Mouse (Mus musculus) forebrain, embryonic 10.5 days (tissue): ENCODE data around the gene Rcan2. TPM values are rescaled to one million over a fixed set of nuclear protein-coding genes. Genes with fewer than 3 reads are reported as not detected.

Experiments
- DNase-seq: peaks from one replicate; pipeline ENCODE4 v3.0.0-alpha.2; 2017; ENCODE audit warnings: low spot score; ENCODE audit errors: extremely low spot score
- H3K27ac ChIP-seq: fragments of 300-500 bp; sonication (generic); 2 replicates; pipeline ENCODE4 v1.5.1; 2016; ENCODE audit warnings: mild to moderate bottlenecking
- H3K27me3 ChIP-seq: fragments of 300-500 bp; sonication (generic); 2 replicates; pipeline ENCODE4 v1.6.1; 2016; ENCODE audit warnings: mild to moderate bottlenecking; ENCODE audit not compliant: poor library complexity, severe bottlenecking
- H3K36me3 ChIP-seq: fragments of 300-500 bp; sonication (generic); replicated peaks from 2 replicates; pipeline ENCODE4 v1.6.1; 2016; ENCODE audit warnings: mild to moderate bottlenecking, moderate library complexity
- H3K4me1 ChIP-seq: fragments of 300-500 bp; sonication (generic); 2 replicates; pipeline ENCODE4 v1.6.1; 2016
- H3K4me3 ChIP-seq: fragments of 300-500 bp; sonication (generic); 2 replicates; pipeline ENCODE4 v1.5.1; 2016; ENCODE audit warnings: mild to moderate bottlenecking, moderate library complexity
- H3K9me3 ChIP-seq: fragments of 300-500 bp; sonication (generic); 2 replicates; pipeline ENCODE4 v1.6.1; 2016; ENCODE audit warnings: mild to moderate bottlenecking, moderate library complexity
- WGBS: fragments of 180-500 bp; shearing (Covaris S2); methylation state at CpG from one replicate; pipeline ENCODE4 v1.1.7; 2016; 5-methylcytosine and 5-hydroxymethylcytosine counted together
- polyA plus RNA-seq: library from polyadenylated mRNA; unstranded; fragments of >200 nt; fragmentation: Nextera tagmentation; extraction: Ambion mirVana; gene quantifications from 2 replicates; pipeline ENCODE4 v1.2.1, GENCODE M21; 2016

The Rcan2 gene
- polyA plus RNA-seq, 1 experiment from 2014 or later: 6.4 TPM

DNA sequence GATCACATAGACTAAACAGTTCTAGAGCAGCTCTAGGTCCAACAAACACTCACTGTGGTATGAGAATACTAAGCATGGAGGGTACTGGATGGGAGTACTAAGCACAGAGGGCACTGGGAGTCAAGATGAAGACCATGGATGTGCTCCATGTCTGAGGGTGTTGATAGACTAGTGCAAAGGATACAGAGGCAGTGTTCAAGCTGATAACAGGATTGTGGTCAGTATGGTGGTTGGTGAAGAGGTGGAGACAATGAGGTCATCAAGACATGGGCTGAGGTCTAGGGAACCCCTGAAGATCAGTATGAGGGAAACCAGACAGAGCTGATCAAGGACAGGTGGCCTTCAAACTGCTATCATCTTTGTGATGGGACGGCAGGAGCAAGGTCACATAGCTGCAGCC is 99.0 kb downstream of the Rcan2 start:
- Histone ChIP-seq H3K4me1 (no peaks in the 10 kb centered on the region), H3K4me3 (no peak overlapping the region), H3K36me3 (no peaks in the 10 kb centered on the region), H3K27me3 (no peaks in the 10 kb centered on the region), H3K9me3 (no peaks in the 10 kb centered on the region), H3K27ac (no peak overlapping the region)
- no peak for DNase-seq
- whole genome bisulfite sequencing: 74% methylated on average over 1 of the region's 1 CpGs

DNA sequence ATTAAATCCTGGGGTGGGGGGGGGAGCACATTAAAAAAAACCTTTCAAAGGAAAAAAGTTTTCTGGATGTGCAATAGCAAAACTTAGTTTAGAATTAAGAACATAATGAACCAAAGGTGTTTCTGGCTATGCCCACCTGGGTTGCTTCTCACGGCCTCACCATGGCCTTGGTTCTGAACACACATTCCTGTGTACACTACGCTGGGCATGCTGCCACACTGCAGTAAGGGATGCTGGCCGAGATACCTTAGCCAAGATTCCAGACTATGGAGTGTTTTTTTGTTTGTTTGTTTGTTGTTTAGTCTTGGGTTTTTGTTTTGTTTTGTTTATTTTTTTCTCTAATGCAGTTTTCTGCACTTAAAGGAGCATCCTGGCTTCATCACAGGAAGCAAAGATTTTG is 100.3 kb downstream of the Rcan2 start:
- Histone ChIP-seq H3K4me3 (no peak overlapping the region), H3K4me1 (no peaks in the 10 kb centered on the region), H3K27me3 (no peaks in the 10 kb centered on the region), H3K9me3 (no peaks in the 10 kb centered on the region), H3K27ac (no peak overlapping the region), H3K36me3 (no peaks in the 10 kb centered on the region)
- WGBS: 90% methylated on average over 3 of the region's 3 CpGs
- DNase-seq: no peak

DNA sequence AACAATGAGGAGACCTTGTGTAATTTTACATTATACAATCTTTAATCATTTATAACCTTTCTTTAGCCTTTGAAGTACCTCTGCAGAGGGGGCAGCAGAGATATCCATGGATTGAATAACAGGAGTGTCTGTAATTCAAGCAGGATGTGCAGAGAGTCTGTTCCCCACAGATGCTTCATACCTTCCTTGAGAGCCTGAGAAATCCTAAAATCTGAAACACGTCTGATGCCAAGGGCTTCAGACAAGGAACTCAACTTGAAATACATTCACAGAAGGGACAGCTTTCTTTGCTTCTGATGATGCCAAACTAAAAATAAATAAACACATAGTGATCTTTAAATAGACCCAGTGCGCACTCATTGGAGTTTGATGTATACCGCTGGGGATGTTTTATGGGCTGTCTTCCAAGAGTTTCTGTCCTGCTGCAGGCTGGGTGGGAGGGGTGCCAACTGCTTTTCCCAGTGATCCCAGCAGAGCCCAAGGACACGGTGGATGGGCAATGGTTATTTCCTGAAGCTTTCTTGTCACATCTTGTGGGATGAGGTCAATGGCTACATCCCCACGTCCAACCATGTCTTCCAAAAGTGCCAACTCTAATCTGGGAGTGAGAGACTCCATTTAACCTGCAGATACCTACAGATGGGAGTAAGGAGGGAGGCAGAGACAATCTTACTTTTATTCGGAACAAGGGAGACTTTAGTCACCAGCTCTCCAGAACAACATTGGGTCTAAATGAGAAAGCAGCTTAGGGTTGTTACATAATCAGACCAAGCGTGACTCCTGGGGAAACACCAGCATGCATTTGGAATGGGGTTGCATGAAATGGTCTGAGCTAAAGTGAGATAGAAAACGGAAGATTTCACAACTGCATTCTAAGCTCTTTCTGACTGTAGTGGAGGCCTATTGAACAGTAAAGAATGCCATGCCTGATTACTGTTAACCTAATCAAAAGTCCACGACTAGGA is 102.9 kb downstream of the Rcan2 start:
- DNase-seq: no peak
- H3K36me3 ChIP-seq: no peaks in the 10 kb centered on the region
- no peaks in the 10 kb centered on the region for H3K4me1 ChIP-seq
- H3K9me3 ChIP-seq: no peaks in the 10 kb centered on the region
- H3K27ac ChIP-seq: no peak overlapping the region
- WGBS: 87% methylated on average over 9 of the region's 9 CpGs
- no peak overlapping the region for H3K4me3 ChIP-seq
- no peaks in the 10 kb centered on the region for H3K27me3 ChIP-seq

DNA sequence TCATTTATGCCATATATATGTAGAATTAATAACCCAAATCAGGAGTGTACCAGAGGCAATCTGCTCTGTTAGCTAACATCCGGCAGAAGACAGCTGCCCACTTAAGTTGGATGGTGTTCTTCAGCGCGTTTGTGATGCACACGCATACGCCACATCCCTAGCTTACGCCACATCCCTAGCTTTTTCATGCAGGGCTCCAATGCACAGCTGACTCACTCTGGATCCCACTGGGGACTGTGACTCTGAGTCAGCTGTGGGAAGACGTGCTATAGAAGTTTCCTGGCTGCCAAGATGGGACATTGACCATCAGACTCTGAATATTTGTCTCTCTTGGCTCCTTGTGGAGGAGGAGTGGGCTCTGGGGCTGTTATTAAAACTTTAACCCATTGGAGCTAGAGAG is 103.7 kb downstream of the Rcan2 start:
- H3K4me1 ChIP-seq: no peaks in the 10 kb centered on the region
- no peak for DNase-seq
- WGBS: 95% methylated on average over 7 of the region's 7 CpGs
- no peak overlapping the region for H3K27ac ChIP-seq
- no peak overlapping the region for H3K4me3 ChIP-seq
- no peaks in the 10 kb centered on the region for H3K36me3 ChIP-seq
- H3K27me3 ChIP-seq: no peaks in the 10 kb centered on the region
- no peaks in the 10 kb centered on the region for H3K9me3 ChIP-seq

DNA sequence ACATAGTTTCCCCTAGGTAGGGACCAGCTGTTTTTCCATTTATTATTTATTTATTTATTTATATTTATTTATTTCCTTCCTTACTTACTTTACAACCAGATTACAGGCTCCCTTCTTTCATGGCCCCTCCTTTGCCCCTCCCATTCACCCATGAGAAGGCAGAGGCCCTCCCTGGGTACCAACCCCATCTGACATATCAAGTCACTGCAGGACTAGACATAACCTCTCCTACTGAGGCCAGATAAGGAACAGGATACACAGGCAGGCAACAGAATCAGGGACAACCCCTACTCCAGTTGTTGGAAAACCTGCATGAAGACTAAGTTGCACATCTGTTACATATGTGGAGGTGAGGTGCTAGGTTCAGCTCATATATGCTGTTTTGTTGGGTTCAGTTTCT is 105.6 kb downstream of the Rcan2 start:
- no peak for DNase-seq
- no peak overlapping the region for H3K27ac ChIP-seq
- no peaks in the 10 kb centered on the region for H3K36me3 ChIP-seq
- H3K4me3 ChIP-seq: no peak overlapping the region
- no peaks in the 10 kb centered on the region for H3K27me3 ChIP-seq
- H3K9me3 ChIP-seq: no peaks in the 10 kb centered on the region
- no peaks in the 10 kb centered on the region for H3K4me1 ChIP-seq

DNA sequence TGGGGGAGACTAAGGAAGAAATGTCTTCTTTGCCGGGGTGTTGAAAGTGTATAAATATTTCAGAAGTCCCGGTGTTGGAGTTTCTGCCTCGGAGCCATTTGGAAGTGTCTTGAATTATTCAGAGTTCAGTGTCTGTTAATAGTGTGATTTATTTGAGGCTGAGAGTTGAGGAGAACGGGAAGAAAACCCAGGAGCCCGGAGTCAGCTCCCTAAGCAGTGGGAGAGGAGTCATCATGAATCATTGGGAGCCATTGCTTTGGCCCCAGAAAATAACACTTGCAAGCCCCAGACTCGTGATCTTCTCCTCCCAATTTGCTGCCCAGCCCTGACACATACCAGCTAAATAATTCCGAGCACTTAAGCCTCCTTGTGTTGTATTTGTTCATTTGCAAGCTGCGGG is 115.0 kb downstream of the Rcan2 start:
- Histone ChIP-seq H3K27ac (no peak overlapping the region), H3K4me3 (no peak overlapping the region), H3K36me3 (no peaks in the 10 kb centered on the region), H3K4me1 (no peaks in the 10 kb centered on the region), H3K27me3 (no peaks in the 10 kb centered on the region), H3K9me3 (no peaks in the 10 kb centered on the region)
- WGBS: 82% methylated on average over 8 of the region's 8 CpGs
- no peak for DNase-seq

DNA sequence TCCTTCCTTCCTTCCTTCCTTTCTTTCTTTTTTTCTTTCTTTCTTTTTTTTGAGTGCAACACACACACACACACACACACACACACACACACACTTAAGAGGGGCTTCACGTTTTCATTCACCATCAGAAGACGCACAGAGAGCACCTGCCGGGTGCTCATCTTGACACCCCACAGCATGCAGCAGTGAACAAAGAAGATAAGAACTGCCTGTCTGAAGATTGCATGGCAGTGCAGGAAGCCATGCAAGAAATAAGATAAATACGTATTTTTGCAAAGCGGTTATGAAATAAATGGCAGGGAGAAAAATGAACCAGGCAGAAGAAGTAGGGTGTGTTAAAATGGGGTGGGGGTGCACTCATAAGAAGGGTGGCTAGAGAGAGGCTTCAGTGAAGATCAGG is 116.0 kb downstream of the Rcan2 start:
- WGBS: 86% methylated on average over 5 of the region's 5 CpGs
- Histone ChIP-seq H3K27me3 (no peaks in the 10 kb centered on the region), H3K27ac (no peak overlapping the region), H3K4me1 (no peaks in the 10 kb centered on the region), H3K4me3 (no peak overlapping the region), H3K9me3 (no peaks in the 10 kb centered on the region), H3K36me3 (no peaks in the 10 kb centered on the region)
- DNase-seq: no peak

DNA sequence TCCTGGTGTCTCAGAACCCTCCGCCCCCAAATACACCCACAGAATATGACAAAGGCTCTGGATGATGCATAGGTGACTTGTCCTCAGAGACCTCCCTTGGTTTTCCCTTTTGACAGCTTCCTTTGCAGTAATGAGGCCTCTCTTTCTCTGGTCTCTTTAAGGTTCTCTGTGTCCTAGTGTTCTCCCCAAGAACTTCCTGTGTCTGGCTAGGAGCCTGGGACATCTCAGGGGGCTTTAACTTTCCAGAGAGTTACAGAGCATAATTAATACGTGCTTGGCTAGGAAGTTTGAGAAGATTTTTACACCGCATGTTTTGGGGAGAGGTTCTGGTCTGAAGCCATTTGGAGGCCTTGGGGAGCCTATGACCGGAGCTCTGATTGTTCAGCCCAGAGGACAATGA is 128.7 kb downstream of the Rcan2 start:
- no peak for DNase-seq
- Histone ChIP-seq H3K4me1 (no peaks in the 10 kb centered on the region), H3K9me3 (peaks cover 5% of the 10 kb centered on the region; the same call in 1 of the 2 replicates), H3K27ac (no peak overlapping the region), H3K36me3 (no peaks in the 10 kb centered on the region), H3K27me3 (no peaks in the 10 kb centered on the region), H3K4me3 (no peak overlapping the region)
- WGBS: 93% methylated on average over 4 of the region's 4 CpGs

DNA sequence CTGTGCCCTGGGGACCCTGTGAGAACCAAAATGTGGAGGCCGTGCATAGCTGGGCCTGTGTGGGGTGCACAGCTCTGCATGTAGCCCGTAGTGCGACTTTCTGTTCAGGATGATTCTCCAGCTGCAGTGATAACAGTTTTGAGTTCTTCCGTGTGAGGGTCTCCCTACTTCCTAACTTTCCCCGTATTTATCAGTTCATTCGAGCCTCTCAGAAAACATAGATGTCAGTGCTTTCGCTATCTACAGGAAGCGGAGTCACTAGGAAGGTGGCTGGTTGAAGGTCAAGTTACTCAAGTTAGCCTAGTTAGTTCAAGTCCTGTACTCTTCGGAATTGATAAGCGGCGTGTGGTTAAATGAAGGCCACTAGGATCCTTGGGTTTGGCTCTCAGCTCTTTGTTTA is 130.6 kb downstream of the Rcan2 start:
- Histone ChIP-seq H3K36me3 (no peaks in the 10 kb centered on the region), H3K27me3 (no peaks in the 10 kb centered on the region), H3K27ac (no peak overlapping the region), H3K4me3 (no peak overlapping the region), H3K9me3 (peaks cover 5% of the 10 kb centered on the region; the same call in 1 of the 2 replicates), H3K4me1 (no peaks in the 10 kb centered on the region)
- WGBS: 96% methylated on average over 11 of the region's 11 CpGs
- DNase-seq: no peak

DNA sequence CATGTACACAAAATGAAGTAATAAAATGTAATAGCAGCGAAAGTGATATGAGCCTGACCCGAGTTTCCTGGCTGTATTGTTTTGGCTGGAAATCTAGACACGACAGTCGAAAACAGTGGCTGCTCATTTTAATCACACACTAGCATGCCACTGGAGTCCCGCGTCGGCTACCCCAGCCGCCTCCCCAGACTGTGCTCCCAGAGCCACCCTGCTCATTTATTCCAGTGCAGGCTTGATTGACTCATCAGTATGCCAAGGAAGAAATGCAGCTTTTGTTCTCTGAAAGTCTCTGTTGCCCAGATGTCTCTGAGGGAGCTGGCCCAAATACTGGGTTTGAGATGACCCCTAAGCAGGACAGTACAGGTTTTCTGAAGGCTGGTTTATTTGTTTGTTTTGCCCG is 132.9 kb downstream of the Rcan2 start:
- H3K4me1 ChIP-seq: no peaks in the 10 kb centered on the region
- no peaks in the 10 kb centered on the region for H3K27me3 ChIP-seq
- WGBS: 93% methylated on average over 9 of the region's 9 CpGs
- DNase-seq: no peak
- no peak overlapping the region for H3K4me3 ChIP-seq
- peaks cover 5% of the 10 kb centered on the region; the same call in 1 of the 2 replicates for H3K9me3 ChIP-seq
- H3K27ac ChIP-seq: no peak overlapping the region
- no peaks in the 10 kb centered on the region for H3K36me3 ChIP-seq

DNA sequence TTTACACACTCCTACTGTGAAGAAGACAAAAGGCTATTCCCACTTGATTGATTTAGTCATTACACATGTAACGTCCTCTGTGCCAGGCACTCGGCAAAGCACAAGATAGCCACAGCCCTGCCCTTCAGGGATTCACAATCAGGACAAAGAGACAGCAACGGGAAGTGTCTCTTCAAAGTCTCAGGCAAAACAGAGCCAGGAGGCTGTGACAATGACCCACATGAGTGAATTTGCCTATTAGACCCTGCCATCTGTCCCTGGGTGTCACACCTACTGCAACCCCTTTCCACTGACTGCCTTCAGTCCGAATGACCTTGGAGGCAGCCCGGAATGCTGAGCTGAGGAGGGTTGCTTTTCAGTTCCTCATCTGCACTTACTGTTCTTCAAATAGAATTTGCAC is 151.1 kb downstream of the Rcan2 start:
- no peak overlapping the region for H3K4me3 ChIP-seq
- no peaks in the 10 kb centered on the region for H3K36me3 ChIP-seq
- peak; percentile 15 for DNase-seq
- peaks cover 24% of the 10 kb centered on the region for H3K4me1 ChIP-seq
- no peaks in the 10 kb centered on the region for H3K27me3 ChIP-seq
- WGBS: 23% methylated on average over 5 of the region's 5 CpGs
- peak overlapping the region; percentile 58; the same call in 1 of the 2 replicates for H3K27ac ChIP-seq
- no peaks in the 10 kb centered on the region for H3K9me3 ChIP-seq

DNA sequence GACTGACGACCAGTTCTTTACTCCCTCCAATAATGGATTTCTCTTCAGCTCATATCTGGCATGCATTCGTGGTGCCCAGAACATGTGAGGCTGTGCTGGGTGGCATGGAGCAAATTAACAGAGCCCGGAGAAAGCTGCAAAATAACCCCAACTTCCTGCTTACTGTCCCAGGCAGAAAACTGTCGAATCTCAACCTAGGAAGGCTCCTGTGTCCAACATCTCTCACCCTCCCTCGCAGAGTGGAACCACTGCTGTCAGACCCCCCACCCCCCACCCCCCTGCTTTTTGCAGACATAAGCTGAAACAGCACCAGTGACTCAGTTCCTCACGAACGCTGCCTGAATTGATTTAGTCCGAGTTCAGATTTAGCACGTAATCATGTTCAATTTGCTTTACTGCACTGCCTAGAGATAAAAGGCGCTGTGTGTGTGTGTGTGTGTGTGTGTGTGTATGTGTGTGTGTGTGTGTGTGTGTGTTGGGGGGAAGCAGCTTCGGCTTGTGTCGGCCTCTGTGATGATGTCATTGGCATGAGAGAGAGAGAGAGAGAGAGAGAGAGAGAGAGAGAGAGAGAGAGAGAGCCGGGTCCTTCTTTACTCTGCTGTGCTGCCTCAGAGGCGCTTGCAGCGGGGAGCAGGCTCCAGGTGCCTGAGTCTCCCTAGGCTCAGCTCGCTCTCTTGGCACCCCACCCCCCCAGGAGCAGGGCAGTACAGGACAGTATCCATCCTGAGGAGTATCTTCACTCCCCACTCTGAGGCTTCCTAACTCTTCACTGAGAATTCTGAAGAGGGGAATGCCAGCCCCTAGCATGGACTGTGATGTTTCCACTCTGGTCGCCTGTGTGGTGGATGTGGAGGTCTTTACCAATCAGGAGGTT is 151.7 kb downstream of the Rcan2 start:
- Histone ChIP-seq H3K27me3 (no peaks in the 10 kb centered on the region), H3K4me3 (peak overlapping the region; percentile 18; the same call in 1 of the 2 replicates), H3K36me3 (no peaks in the 10 kb centered on the region), H3K27ac (peak overlapping the region; percentile 58), H3K9me3 (no peaks in the 10 kb centered on the region), H3K4me1 (peaks cover 24% of the 10 kb centered on the region)
- 55% methylated on average over 16 of the region's 17 CpGs for WGBS
- no peak for DNase-seq

DNA sequence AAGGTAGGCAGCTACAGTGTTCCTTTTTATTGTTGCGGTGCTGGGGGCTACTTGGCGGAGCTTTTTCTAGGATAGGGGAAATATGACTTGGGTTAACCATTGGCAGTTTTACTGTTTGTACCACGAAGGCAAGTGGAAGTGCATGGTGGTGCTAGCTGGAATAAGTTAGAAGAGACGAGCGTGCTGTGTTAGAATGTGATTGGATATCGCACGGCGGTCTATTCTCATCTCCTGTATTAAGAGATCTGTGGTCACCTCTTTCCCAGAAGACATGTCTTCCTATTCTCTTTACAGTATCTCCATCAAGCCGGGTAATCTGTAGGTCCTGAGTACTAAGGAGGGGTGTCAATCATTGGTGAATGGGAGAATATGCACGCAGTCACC is 152.4 kb downstream of the Rcan2 start:
- H3K9me3 ChIP-seq: no peaks in the 10 kb centered on the region
- H3K4me1 ChIP-seq: peaks cover 24% of the 10 kb centered on the region
- no peaks in the 10 kb centered on the region for H3K27me3 ChIP-seq
- 0 out of 2 replicates have a peak overlapping the region, but pooled peaks have one; percentile 18 for H3K4me3 ChIP-seq
- peak overlapping the region; percentile 58 for H3K27ac ChIP-seq
- WGBS: 83% methylated on average over 10 of the region's 10 CpGs
- no peak for DNase-seq
- no peaks in the 10 kb centered on the region for H3K36me3 ChIP-seq
